Mouse (Mus musculus) layer of hippocampus, postnatal 36 days (tissue): Measurements from ENCODE around the gene Arxes2. TPM values are rescaled to one million over a fixed set of nuclear protein-coding genes. Genes with fewer than 3 reads are reported as not detected.
"Not testable (repeated sequence)": the region's sequence is repeated elsewhere in the genome, so short reads cannot be mapped to it uniquely, and the experiment has no call there.

Experiments used
- DNase-seq, 2 experiments: peaks; one replicate each; pipeline ENCODE4 v3.0.0; 2022
- total RNA-seq, 2 experiments: library from RNA; stranded (reverse); gene quantifications; 2 replicates each; pipeline ENCODE4 v1.2.3; 2021

Arxes2 gene
- 10 to 100 TPM; 61.9 to 75.4 TPM for total RNA-seq

DNA sequence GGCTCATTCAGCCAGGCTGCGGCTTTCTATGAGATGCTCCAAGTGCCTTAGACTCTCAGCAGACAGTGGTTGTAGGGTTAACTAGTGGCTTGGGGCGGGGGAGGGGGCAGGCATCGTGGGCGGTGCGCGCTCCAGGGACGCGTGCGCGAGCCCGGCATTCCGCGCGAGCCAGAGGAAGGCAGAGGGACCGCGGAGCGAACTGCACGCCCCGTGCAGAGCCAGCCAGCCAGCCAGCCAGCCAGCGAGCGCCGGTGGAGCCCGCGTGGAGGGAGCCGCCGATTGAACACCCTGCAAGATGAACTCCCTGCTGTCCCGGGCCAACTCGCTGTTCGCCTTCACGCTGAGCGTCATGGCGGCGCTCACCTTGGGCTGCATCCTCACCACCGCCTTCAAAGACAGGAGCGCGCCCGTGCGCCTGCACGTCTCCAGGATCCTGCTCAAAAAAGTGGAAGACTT is at the start of gene Arxes2:
Arxes2 (plus strand) TSS at position 161 of the 456 bp plus-strand sequence.
- peak in 1 of 2 experiments; percentile 21 for DNase-seq

DNA sequence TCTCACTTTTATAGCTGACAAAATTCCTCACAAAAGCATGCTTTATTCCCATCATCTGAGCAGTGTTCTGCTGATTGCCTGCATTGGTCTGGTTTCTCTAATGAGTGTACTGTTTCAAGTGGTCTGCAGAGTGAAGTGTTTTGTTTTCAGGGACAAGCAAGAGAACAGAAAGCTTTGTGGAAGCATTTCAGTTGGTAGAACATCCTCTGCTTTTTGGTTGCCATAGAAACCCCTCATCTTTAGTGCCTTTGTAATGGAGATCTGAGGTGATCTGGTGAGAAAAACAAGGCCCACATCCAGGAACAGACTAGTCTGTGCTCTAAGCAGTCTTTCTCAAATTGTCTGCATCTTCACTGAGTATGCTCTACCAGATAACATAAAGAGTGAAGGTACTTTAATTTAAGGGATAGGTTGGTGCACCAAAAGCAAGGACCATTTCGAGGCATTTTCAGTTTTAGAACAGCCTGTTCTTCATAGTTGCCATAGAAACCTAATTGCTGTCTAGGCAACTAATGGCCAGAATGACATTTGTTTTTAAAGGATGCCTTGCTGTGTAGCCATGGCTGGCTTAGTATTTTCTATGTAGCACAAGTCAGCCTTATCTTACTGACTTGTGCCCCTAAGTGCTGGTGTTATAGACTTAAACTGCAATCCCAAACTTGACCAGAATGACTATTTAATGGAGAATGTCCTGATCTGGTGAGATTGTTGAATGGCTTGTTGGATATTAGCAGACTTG is 44.8 kb upstream of the Arxes2 start:
- no peak for DNase-seq

DNA sequence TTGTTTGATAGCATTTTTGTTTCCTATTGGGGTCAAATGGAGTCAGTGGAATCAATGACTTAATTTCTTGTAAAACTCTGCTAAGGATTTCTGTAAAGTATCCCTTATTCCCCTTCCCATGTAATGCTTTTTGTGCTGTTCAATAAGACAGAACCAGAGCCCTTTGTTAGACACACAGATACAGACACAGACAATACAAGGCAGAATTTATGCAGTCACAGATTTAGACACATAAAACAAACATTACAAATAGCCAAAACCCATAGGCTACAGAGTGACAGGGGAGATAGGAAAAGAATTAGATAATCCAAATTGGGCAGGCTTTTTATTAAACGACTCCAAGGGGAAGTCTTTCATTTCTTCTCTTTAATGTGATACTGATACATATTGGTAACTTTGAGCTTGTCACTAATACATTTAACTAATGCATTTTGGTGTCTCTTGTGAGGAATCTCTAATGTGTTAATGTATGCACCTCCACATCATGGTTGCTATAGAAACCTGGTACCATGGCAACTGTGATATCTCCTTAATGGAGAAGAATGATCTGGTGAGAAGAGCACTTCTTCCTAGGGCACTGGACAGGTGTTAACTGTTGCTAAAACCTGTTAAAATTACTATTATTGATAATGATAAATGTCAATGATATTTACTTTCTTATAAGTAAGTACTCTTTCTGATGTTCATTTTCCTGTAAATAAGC is 36.5 kb upstream of the Arxes2 start:
- no peak for DNase-seq

DNA sequence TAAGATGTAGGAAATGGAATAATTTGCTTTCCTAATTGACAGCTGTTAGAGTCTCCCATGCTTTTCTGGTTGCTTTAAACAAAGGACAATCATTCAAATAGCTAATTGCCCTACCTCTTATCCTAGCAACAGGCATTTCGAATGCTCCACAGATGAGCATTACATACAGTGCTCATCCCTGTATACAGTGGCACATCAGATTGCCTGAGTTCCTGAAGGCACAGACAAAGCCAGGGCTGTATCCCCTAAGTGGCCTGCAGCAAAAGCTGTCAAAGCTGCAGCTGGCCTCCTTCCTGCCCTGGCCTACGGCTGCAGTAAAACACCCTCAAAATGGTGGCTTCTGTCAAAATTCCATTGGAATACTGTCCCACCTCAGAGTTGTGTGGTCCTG is 35.9 kb upstream of the Arxes2 start:
- DNase-seq: no peak

DNA sequence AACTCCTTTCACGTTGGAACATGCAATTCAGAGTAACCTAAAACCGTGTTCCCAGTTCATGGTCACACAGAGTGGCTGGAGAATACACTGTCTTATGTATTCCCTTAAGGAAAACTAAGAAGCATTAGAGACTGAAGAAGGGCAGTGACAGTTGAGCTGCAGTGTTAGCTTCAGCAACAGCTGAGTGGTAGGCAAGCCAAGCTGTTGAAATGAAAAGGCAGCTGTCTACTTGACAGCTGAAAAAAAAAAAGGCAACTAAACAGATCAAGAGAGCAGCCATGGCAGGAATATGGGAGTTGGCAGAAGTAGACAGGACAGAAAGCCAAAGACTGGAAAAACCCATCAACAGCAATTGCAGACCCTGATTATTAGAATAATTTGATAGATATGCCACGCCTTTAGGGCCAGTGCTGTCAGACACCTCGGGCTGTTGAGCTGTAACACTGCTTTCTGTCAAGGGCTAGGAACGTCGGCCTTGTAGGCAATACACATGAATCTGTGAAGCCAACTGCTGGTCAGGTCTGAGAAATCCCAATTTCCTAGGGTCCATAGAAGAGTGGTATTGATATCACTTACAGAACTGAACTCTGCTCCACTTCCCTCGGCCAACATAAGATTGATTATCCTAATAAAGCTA is 34.9 kb upstream of the Arxes2 start:
- DNase-seq: no peak

DNA sequence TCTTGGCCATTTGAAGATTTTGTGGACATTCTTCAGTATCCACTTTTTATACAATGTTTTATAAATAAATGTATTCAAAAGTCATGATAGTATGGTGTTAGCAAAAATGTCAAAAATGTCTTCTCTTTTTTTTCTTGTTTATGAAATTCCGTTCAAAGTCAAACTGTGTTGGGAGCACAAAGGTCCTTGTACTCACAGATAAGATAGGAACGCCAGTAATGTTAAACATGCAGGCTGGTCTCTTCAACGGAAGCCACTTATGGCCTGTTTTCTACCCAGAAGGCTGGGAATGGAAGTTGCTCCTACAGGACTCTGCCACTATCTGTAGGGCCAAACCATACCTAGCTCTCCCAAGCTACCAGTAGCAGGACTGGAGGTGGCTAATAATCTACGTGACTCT is 34.1 kb upstream of the Arxes2 start:
- no peak for DNase-seq

DNA sequence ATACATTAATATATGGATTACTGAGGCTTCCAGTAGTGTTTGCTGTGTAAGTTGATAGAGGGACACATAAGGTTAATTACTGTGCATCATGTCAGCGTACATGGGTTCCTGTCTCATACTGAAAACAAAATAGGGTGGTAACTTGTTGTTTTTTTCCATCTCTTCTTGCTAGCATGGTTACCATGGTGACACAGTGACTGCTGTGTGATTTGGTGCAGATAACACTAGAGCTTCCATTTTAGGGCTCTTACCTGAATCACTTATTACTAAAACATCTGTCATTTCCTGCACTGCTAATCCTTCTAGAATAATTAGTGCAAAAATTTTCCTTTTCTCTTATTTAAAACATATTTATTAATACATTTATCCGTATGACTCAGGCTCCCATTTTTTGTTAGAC is 31.3 kb upstream of the Arxes2 start:
- no peak for DNase-seq

DNA sequence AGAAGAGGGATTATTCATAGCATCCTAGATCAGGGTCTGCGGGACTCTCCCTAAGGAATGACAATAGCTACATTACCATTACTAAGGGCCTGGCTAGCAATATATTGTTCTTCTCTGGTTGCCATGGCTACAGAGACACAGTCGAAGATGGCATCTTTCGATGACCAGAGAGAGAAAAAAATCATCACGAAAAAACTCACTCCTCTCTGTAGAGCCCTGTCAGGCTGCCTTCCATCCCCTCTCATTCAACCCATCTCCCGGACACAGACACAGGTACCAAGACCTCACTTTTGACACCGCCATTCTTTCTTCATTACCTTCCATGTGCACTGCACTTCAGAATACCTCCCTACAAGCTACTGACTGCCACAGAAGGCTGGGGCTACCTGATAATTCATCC is 30.5 kb upstream of the Arxes2 start:
- no peak for DNase-seq

DNA sequence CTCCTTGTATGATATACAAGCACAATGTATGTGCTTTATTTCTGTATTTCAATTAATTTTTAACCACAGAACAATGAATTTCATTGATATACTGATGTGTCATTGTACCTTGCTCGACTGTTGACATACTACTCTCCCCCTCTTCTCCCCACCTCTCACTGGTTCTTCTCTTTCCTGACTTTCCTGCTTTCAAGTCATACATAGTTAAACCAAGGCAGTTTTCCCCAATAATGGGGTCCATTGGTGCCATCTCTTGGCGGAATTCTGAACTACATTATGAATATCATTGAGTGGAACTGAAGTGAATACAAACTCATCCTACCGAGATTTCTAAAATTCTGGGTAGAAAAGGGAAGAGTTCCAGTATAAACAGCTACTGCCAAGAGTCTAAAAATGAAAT is 30.0 kb upstream of the Arxes2 start:
- DNase-seq: no peak

DNA sequence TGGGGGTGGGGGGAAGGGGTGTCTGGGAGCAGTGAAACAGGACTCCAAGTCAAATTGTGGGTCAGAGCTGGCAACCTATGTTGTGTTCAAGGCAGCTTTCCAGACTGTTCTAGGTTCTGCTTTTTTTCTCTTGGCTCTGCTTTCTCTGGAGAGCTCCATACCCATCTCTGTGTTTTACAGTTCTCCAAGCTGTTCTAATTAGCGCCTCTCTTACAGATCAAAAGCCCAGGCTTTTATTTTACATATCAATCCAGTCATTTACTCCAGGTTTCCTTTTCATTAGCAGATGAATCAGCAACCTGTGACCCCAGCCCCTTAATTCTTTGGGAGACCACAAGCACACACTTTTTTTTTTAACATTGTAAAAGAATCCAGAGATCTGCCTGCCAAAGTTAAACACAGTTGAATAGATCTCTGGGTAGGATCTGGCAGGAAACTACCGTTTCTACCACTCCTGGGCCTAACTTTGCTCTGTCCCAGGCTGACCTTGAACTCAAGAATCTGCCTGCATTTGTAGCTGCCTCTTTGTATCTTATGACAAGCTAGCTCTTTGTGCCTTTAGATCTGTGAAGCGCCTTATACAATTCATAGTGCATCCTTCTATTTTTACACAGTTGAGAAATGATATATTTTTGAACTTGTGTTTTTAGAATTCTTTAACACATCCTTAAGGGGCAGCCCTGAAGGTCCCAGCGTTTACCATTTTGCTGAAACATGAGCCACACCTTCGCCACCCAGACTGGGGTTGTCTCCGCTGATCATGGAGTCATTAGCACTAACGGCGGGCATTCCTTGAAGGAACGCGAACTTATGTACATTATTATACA is 19.8 kb upstream of the Arxes2 start:
- no peak for DNase-seq

DNA sequence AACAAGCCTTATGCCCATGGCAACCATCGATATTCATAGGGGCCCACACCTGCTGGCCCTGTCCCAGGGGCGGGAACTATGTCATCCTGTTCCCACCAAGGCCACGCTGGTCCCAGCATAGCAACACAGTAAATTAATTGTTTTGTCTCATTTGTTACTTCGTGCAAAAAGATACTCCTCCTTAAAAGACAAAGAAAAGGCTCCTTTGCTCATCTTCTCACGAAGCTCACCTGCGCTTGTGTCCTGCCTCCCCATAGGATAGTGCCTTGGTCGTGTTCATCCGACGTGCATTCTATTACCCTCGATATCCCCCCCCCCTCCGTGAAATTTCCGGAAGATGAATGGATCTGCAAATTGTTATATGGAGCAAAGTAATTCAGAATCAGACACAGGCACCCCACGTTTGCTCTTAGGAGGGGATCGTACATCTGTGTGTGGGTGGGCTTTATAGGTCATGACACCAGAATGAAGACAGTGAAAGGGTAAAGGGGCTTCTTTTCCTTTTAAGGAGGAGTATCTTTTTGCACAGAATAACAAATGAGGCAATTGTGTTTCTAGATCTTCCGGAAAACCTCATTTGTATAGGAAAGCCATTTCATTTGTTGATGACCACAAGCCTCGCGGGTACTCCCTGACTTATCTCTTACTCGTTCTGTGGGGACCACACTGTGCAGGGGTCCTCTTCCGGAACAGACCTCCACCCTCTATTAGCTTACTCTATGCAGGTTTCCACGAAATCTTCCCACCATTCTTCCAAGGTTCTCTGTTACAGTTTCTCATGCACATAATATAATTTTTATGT is 19.0 kb upstream of the Arxes2 start:
- no peak for DNase-seq

DNA sequence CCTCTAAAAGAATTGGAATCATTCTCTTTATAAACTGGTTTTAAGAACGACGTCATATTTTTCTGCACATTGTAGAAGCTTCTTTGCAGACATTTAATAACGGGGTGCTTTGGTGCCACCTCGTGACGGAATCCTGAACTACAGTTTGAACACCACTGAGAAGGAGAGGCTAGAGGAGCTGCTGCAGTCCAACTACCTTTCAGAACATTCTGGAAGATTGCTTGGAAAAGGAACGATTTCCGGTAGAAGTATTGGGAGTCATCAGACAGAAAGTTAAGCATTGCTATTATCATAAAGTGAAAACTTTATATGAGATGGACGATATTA is 18.4 kb upstream of the Arxes2 start:
- DNase-seq: peak; percentile 74 to 77

DNA sequence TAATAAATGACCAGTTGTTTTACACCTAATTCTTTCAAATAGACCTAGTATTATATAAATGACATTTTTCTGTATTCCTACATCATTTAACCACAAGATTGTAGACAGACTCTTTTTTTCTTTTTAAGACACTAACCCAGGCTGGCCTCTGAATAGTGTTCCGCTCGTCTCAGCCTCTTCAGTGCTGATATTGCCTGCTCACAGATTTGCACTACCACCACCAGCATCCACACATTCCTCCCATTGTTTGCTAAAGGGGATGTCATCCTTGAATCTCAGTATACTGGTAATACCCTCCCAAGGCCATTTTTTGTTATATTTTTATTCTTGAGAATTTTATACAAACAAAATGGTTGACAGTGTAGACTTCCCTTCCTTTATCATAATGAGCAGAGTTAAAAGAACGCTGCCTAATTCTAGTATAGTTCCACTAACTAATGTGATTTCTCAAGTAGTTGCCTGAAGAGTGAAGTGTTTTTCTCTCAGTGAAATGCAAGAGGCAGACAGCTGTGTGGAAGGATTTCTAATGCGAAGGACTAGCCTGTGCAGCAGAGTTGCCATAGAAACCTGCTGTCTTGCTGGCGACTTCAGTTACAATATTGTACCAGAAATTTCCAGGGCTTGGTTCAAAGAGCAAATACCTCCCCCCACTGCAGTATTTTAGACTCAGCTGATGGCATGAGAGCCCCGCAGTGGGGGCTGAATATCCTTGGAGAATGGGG is 8.9 kb upstream of the Arxes2 start:
- no peak for DNase-seq

DNA sequence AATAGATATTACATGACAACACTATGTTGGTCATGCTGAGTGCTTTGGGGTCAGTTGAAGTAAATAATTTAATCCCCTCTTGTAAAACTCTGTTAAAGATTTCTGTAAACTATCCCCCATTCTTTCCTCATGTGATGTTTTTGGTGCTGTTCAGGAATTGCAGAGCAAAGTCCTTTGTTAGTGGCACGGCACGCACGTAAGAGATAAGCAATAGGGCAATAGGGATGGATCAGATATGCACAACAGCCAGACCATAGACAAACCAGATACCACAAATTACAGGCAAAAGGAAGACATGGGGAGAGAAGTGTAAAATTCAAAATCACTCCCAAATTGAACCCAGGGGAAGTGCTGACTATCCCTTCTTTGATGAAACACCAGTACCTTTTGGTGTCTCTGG is 7.4 kb upstream of the Arxes2 start:
- DNase-seq: no peak

DNA sequence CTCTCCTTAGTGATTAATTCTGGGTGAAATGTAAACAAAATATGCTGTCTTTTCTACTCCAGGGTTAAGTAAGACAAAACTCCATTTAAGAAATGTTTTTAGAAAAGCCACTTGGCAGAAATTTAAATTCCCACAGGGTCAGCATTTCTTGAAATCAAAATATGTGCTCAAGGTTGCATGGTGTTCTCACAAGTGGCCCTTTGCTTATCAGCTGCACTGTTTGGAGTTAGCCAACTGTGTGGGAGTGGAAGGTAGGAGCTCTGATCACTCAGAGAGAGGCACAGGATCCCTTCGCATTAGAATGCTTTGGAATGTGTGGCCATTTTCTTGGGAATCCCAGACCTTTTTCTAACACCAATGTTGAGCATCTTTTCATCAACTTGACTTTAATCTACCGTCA is 3.0 kb upstream of the Arxes2 start:
- no peak for DNase-seq

DNA sequence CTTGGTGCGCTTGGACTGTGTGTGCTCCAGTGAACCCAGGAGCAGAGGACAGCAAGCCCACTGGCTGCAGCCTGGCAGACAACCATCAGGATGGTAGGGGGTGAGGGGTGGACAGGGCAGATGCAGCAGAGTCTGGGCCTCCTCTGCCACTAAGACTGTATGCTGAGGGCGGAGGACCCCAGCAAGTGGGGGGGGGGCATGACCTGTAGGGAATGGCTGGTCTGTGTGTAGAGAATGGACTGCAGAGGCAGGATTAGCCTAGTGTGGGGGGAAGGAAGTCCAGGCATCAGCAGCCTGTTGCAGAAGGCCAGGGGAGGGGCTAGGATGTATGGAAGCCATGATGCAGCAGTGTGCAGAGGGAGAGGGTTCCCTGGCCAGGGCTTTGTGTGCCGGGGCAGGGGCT is 431 bp upstream of the Arxes2 start:
- not testable (repeated sequence) for DNase-seq

DNA sequence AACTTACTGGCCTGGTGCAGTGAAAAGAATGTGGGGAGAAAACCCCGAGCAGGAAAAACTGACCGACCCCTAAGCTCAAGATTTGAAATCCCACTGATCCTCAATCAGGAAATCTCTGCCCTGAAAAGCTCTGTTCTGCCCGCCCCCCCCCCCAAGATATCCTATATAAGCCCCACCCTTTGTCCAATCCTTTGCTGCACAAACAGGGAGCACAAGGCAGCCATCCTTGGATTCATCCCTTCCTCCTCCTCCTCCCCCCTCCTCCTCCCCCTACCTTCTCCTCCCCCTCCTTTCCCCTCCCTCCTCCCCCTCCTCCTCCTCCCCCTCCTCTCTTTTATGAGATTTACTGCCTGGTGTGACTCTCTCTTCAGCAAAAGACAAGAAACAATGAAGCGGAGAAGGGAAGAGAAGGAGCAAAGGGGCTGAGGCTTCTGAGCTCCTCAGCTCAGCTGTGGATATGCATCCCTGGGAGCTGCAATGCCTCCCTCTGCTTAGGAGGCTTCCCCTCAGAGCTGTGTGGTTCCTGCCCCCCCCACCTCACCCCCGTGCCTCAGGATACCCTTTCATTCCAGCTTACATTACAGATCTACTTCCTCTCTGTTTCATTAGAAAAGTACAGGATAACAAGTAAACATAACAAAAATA is 13.7 kb downstream of the Arxes2 start:
- no peak for DNase-seq

DNA sequence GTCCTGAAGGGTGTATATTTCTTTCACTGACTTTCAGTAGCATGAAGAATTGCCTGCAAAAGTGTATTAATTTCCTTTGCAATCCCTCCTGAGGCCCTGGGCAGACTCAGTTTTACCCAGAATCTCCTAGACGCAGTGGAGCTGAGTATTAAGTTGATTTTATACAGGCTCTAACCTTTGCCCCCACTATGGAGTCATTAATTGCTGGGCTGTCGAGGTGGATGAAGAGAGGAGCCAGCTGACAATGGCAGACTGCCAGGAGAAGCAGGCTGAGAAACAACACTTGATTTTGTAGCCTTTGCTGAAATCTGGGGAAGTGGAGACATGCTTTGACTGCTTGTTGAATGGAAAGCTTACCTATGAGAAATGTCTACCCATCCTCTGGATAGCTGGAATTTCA is 20.8 kb downstream of the Arxes2 start:
- no peak for DNase-seq

DNA sequence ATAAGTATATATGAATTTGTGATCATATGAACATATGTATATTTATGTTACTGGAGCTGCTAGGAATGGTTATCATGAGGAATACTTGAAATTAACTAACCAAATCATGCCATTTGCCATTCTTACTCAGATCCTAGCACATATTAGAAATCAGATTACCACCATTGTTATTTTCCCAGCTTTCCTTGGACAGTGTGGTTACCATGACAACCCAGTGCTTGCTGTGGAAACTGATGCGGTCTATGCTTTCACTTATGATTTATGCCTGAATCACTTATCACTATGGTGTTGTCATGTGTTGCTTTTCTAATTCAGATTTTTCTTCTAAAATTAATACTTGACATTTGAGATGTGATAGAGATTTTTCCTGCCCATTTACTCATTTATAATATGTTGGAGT is 36.7 kb downstream of the Arxes2 start:
- DNase-seq: no peak

DNA sequence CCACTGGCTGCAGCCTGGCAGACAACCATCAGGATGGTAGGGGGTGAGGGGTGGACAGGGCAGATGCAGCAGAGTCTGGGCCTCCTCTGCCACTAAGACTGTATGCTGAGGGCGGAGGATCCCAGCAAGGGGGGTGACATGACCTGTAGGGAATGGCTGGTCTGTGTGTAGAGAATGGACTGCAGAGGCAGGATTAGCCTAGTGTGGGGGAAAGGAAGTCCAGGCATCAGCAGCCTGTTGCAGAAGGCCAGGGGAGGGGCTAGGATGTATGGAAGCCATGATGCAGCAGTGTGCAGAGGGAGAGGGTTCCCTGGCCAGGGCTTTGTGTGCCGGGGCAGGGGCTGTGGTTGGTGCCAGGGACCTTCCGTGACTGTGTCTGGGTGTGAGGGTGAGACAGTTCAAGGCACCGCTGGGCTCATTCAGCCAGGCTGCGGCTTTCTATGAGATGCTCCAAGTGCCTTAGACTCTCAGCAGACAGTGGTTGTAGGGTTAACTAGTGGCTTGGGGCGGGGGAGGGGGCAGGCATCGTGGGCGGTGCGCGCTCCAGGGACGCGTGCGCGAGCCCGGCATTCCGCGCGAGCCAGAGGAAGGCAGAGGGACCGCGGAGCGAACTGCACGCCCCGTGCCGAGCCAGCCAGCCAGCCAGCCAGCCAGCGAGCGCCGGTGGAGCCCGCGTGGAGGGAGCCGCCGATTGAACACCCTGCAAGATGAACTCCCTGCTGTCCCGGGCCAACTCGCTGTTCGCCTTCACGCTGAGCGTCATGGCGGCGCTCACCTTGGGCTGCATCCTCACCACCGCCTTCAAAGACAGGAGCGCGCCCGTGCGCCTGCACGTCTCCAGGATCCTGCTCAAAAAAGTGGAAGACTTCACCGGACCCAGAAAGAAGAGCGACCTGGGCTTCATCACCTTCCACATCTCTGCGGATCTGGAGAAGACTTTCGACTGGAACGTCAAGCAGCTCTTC is 39.5 kb downstream of the Arxes2 start, which contains the start of gene Arxes1:
Arxes1 (plus strand) TSS at position 569 of the 965 bp plus-strand sequence.
- peak; percentile 11 to 19 for DNase-seq
